30 mouse cellular contexts compared by ENCODE assay signal in genomic region chr17:17844606-17845005, GRCm38 (mm10). TPM values are rescaled to one million over a fixed set of nuclear protein-coding genes. Genes with fewer than 3 reads are reported as not detected.
"Had no signal": no experiment of that assay in that cellular context is flagged by ENCODE, and none has a peak within 500 bp of the region (broad histone marks: within the 10 kb centered on the region; RNA-seq: fewer than 3 reads in every experiment).

No protein-coding gene starts in this region.

RNA-seq across cellular contexts. Expression of gene Has1, which starts 10.4 kb away (rescaled TPM):
- polyA plus RNA-seq: liver, adult 2 months; liver, embryonic 14.5 days; macrophage had no signal

RNA-seq across cellular contexts. Expression of gene Fpr1, which starts 39.1 kb away (rescaled TPM):
- polyA plus RNA-seq: limb, embryonic 10.5 days; limb, embryonic 11.5 days; limb, embryonic 12.5 days; limb, embryonic 13.5 days; midbrain, embryonic 10.5 days; midbrain, embryonic 11.5 days; midbrain, embryonic 12.5 days; midbrain, embryonic 14.5 days; neural tube, embryonic 11.5 days; neural tube, embryonic 12.5 days had no signal

RNA-seq across cellular contexts. Expression of gene Fpr2, which starts 43.0 kb away (rescaled TPM):
- polyA plus RNA-seq: limb, embryonic 11.5 days; limb, embryonic 12.5 days; limb, embryonic 13.5 days; liver, embryonic 11.5 days; midbrain, embryonic 10.5 days; midbrain, embryonic 11.5 days; midbrain, embryonic 12.5 days; midbrain, embryonic 13.5 days; midbrain, embryonic 14.5 days; midbrain, embryonic 15.5 days; neural tube, embryonic 11.5 days; neural tube, embryonic 12.5 days had no signal

RNA-seq across cellular contexts. Expression of gene Fpr3, which starts 43.0 kb away (rescaled TPM):
- polyA plus RNA-seq: limb, embryonic 10.5 days; limb, embryonic 11.5 days; limb, embryonic 12.5 days; limb, embryonic 13.5 days; limb, embryonic 14.5 days; limb, embryonic 15.5 days; liver, adult 2 months; liver, embryonic 11.5 days; liver, embryonic 12.5 days; liver, embryonic 13.5 days; liver, embryonic 14.5 days; liver, embryonic 15.5 days; liver, embryonic 16.5 days; liver, postnatal 0 days; lung, adult 2 months; lung, embryonic 14.5 days; lung, embryonic 15.5 days; lung, embryonic 16.5 days; lung, postnatal 0 days; macrophage; midbrain, embryonic 10.5 days; midbrain, embryonic 11.5 days; midbrain, embryonic 12.5 days; midbrain, embryonic 13.5 days; midbrain, embryonic 14.5 days; midbrain, embryonic 15.5 days; midbrain, embryonic 16.5 days; midbrain, postnatal 0 days; neural tube, embryonic 11.5 days; neural tube, embryonic 12.5 days had no signal
